ENCODE assay signal across 7 mouse cellular contexts in genomic region chr6:126166548-126167207, GRCm38 (mm10). TPM values are rescaled to one million over a fixed set of nuclear protein-coding genes. Genes with fewer than 3 reads are reported as not detected.
A peak's percentile ranks its signal among the peaks of the same experiment; 100 is the strongest.
DNase-seq lines count a peak whose midpoint lies in the region.

Ntf3 (minus strand) TSS chr6:126166910.

- H3K4me1 ChIP-seq in embryonic facial prominence, embryonic 10.5 days: peaks cover 66% of the 10 kb centered on the region
- peaks cover 58% of the 10 kb centered on the region for H3K4me1 ChIP-seq in midbrain, embryonic 10.5 days

- H3K27me3 ChIP-seq in embryonic facial prominence, embryonic 10.5 days (replicated peaks; ENCODE audit: low read depth, poor library complexity, severe bottlenecking): peaks cover 51% of the 10 kb centered on the region
- peaks cover 65% of the 10 kb centered on the region for H3K27me3 ChIP-seq in midbrain, embryonic 10.5 days (ENCODE audit: low read depth, poor library complexity, severe bottlenecking)

- H3K36me3 ChIP-seq in embryonic facial prominence, embryonic 10.5 days (replicated peaks): no peaks in the 10 kb centered on the region
- H3K36me3 ChIP-seq in midbrain, embryonic 10.5 days: no peaks in the 10 kb centered on the region

- intact Hi-C loops in heart, postnatal 36 days (cut with DNase I): loop anchor here (1.0 to 10.0 kb wide), 7 partner anchors 124 to 544 kb away; partner anchors contain the start of gene Kcna5

- no peaks in the 10 kb centered on the region for H3K9me3 ChIP-seq in embryonic facial prominence, embryonic 10.5 days
- H3K9me3 ChIP-seq in midbrain, embryonic 10.5 days (replicated peaks): no peaks in the 10 kb centered on the region

- peak within 1 kb of the TSS; percentile 91 for H3K27ac ChIP-seq in embryonic facial prominence, embryonic 10.5 days (replicated peaks)
- H3K27ac ChIP-seq in midbrain, embryonic 10.5 days (replicated peaks): peak within 1 kb of the TSS; percentile 67; the same call in 1 of the 2 replicates

- under 1% methylated on average over 27 of the region's 27 CpGs for WGBS in embryonic facial prominence, embryonic 10.5 days
- under 1% methylated on average over 27 of the region's 27 CpGs for WGBS in midbrain, embryonic 10.5 days

- peak within 1 kb of the TSS; percentile 74 for H3K4me3 ChIP-seq in embryonic facial prominence, embryonic 10.5 days
- peak within 1 kb of the TSS; percentile 52 for H3K4me3 ChIP-seq in midbrain, embryonic 10.5 days

- DNase-seq in ZHBTc4 (ENCODE audit: low read depth, low spot score): peak; percentile 10
- peak; percentile 89 for DNase-seq in embryonic facial prominence, embryonic 10.5 days (ENCODE audit: low spot score)
- peak; percentile 27 to 29 for DNase-seq in heart, postnatal 36 days
- peak; percentile 65 for DNase-seq in midbrain, embryonic 10.5 days (ENCODE audit: low spot score)
- DNase-seq in cerebellum, adult 9-11 months: no peak
- DNase-seq in adrenal gland, postnatal 14 days: no peak
- DNase-seq in T-cell, adult 2 months (ENCODE audit: low spot score): no peak

RNA-seq across cellular contexts. Expression of gene Ntf3, which starts in this region (rescaled TPM):
- polyA plus RNA-seq in embryonic facial prominence, embryonic 10.5 days (2016; fragmentation: Nextera tagmentation; extraction: Ambion mirVana): 19.4 and 19.9 TPM in 2 replicates
- 1 to 10 TPM; 3.4 to 4.5 TPM for total RNA-seq in heart, postnatal 36 days (2021)
- 4.6 and 5.3 TPM in 2 replicates for polyA plus RNA-seq in midbrain, embryonic 10.5 days (2016; fragmentation: Nextera tagmentation; extraction: Ambion mirVana)
- total RNA-seq in adrenal gland, postnatal 14 days (2021): 2.1 and 3.7 TPM in 2 replicates

Comparison
In these comparisons a context has a peak if more than half of its experiments do, and no peak if none do; other contexts are left out.
1. DNase-seq: peak in ZHBTc4 (single experiment), embryonic facial prominence, embryonic 10.5 days (single experiment), heart, postnatal 36 days (2 of 2) and midbrain, embryonic 10.5 days (single experiment); none in cerebellum, adult 9-11 months (single experiment), adrenal gland, postnatal 14 days (single experiment) and T-cell, adult 2 months (single experiment).